Mouse (Mus musculus) hindbrain, embryonic 11.5 days (tissue): ENCODE results near the gene Ccdc146. TPM values are rescaled to one million over a fixed set of nuclear protein-coding genes. Genes with fewer than 3 reads are reported as not detected.

Experiments used
- ATAC-seq: fragments of 200-750 bp; cut with Nextera tagmentation; 2 replicates; pipeline ENCODE4 v1.8.0; 2017; ENCODE audit warnings: mild to moderate bottlenecking, moderate TSS enrichment, moderate library complexity; ENCODE audit not compliant: low FRiP score
- DNase-seq: peaks from one replicate; pipeline ENCODE4 v3.0.0-alpha.2; 2015; ENCODE audit warnings: low spot score
- H3K27ac ChIP-seq: fragments of 300-500 bp; sonication (generic); 2 replicates; pipeline ENCODE4 v1.5.1; 2014; ENCODE audit warnings: mild to moderate bottlenecking, low read depth, low read length
- H3K27me3 ChIP-seq: fragments of 300-500 bp; sonication (generic); 2 replicates; pipeline ENCODE4 v1.6.1; 2014; ENCODE audit warnings: mild to moderate bottlenecking, low read length, moderate library complexity, mixed read lengths; ENCODE audit not compliant: control insufficient read depth, insufficient read depth
- H3K36me3 ChIP-seq: fragments of 300-500 bp; sonication (generic); 2 replicates; pipeline ENCODE4 v1.6.1; 2014; ENCODE audit warnings: mild to moderate bottlenecking, low read length, moderate library complexity, mixed read lengths; ENCODE audit not compliant: control insufficient read depth, insufficient read depth
- H3K4me1 ChIP-seq: fragments of 300-500 bp; sonication (generic); replicated peaks from 2 replicates; pipeline ENCODE4 v1.6.1; 2014; ENCODE audit warnings: low read length, mixed read lengths; ENCODE audit not compliant: control insufficient read depth, insufficient read depth
- H3K4me2 ChIP-seq: fragments of 300-500 bp; sonication (generic); replicated peaks from 2 replicates; pipeline ENCODE4 v1.6.1; 2014; ENCODE audit warnings: mild to moderate bottlenecking, low read depth, low read length
- H3K4me3 ChIP-seq: fragments of 300-500 bp; sonication (generic); 2 replicates; pipeline ENCODE4 v1.5.1; 2014; ENCODE audit warnings: low read depth, low read length
- H3K9ac ChIP-seq: fragments of 300-500 bp; sonication (generic); 2 replicates; pipeline ENCODE4 v1.6.1; 2014; ENCODE audit warnings: low read depth, low read length
- H3K9me3 ChIP-seq: fragments of 300-500 bp; sonication (generic); 2 replicates; pipeline ENCODE4 v1.6.1; 2016; ENCODE audit warnings: low read length; ENCODE audit not compliant: control insufficient read depth
- WGBS: fragments of 180-500 bp; shearing (Covaris S2); extraction: QIAGEN DNeasy Blood & Tissue Kit; methylation state at CpG from one replicate; pipeline ENCODE4 v1.1.7; 2014; 5-methylcytosine and 5-hydroxymethylcytosine counted together
- polyA plus RNA-seq: library from polyadenylated mRNA; unstranded; fragments of >200 nt; fragmentation: Nextera tagmentation; extraction: Ambion mirVana; gene quantifications from 2 replicates; pipeline ENCODE4 v1.2.1, GENCODE M21; 2014

Gene Ccdc146
- polyA plus RNA-seq, 1 experiment from 2014 or later = 0.88 TPM

GRCm38 (mm10) chr5:21426666-21427065 is 2.2 kb upstream of the Ccdc146 start:
- no peak overlapping the region for H3K4me3 ChIP-seq
- DNase-seq (no peak), ATAC-seq (no peak)
- 94% methylated on average over 6 of the region's 6 CpGs for whole genome bisulfite sequencing
- no peak overlapping the region for H3K27ac ChIP-seq
- no peak overlapping the region for H3K9ac ChIP-seq
- no peaks in the 10 kb centered on the region for H3K4me1 ChIP-seq
- no peaks in the 10 kb centered on the region for H3K9me3 ChIP-seq
- no peak overlapping the region for H3K4me2 ChIP-seq
- no peaks in the 10 kb centered on the region for H3K36me3 ChIP-seq
- no peaks in the 10 kb centered on the region for H3K27me3 ChIP-seq

GRCm38 (mm10) chr5:21420609-21421008 is 3.9 kb downstream of the Ccdc146 start:
- 51% methylated on average over 1 of the region's 1 CpGs for WGBS
- Histone ChIP-seq H3K27ac (no peak overlapping the region), H3K27me3 (no peaks in the 10 kb centered on the region), H3K9ac (no peak overlapping the region), H3K36me3 (no peaks in the 10 kb centered on the region), H3K4me2 (no peak overlapping the region), H3K4me3 (no peak overlapping the region), H3K9me3 (no peaks in the 10 kb centered on the region), H3K4me1 (no peaks in the 10 kb centered on the region)
- DNase-seq (peak; percentile 19), ATAC-seq (no peak)

- H3K9me3 ChIP-seq = no peaks in the 10 kb centered on the region
- no peaks in the 10 kb centered on the region for H3K36me3 ChIP-seq
- ATAC-seq (no peak), DNase-seq (no peak)
- no peak overlapping the region for H3K4me3 ChIP-seq
- no peak overlapping the region for H3K4me2 ChIP-seq
- 79% methylated on average over 4 of the region's 4 CpGs for WGBS
- no peak overlapping the region for H3K9ac ChIP-seq
- no peak overlapping the region for H3K27ac ChIP-seq
- no peaks in the 10 kb centered on the region for H3K4me1 ChIP-seq
- no peaks in the 10 kb centered on the region for H3K27me3 ChIP-seq
Measured at GRCm38 (mm10) chr5:21418613-21419012, 5.9 kb downstream of the Ccdc146 start.

- ATAC-seq = no peak
- no peak for DNase-seq
- WGBS = 59% methylated on average over 1 of the region's 1 CpGs
Measured at GRCm38 (mm10) chr5:21414116-21414820, 10.2 kb downstream of the Ccdc146 start.

GRCm38 (mm10) chr5:21413322-21413721 is 11.2 kb downstream of the Ccdc146 start:
- Histone ChIP-seq H3K9me3 (no peaks in the 10 kb centered on the region), H3K4me3 (no peak overlapping the region), H3K4me1 (no peaks in the 10 kb centered on the region), H3K36me3 (no peaks in the 10 kb centered on the region), H3K9ac (no peak overlapping the region), H3K27me3 (no peaks in the 10 kb centered on the region), H3K27ac (no peak overlapping the region), H3K4me2 (no peak overlapping the region)
- 90% methylated on average over 3 of the region's 3 CpGs for WGBS
- DNase-seq = no peak
- no peak for ATAC-seq

More at GRCm38 (mm10) chr5:21414116-21414820, 10.2 kb downstream of the Ccdc146 start:
- Histone ChIP-seq H3K36me3 (no peaks in the 10 kb centered on the region), H3K27me3 (no peaks in the 10 kb centered on the region), H3K4me2 (no peak overlapping the region), H3K9me3 (no peaks in the 10 kb centered on the region), H3K27ac (no peak overlapping the region), H3K4me1 (no peaks in the 10 kb centered on the region), H3K4me3 (no peak overlapping the region), H3K9ac (no peak overlapping the region)

GRCm38 (mm10) chr5:21412056-21412455 is 12.4 kb downstream of the Ccdc146 start:
- Histone ChIP-seq H3K36me3 (no peaks in the 10 kb centered on the region), H3K27ac (no peak overlapping the region), H3K9ac (no peak overlapping the region), H3K4me1 (no peaks in the 10 kb centered on the region), H3K4me2 (no peak overlapping the region), H3K27me3 (no peaks in the 10 kb centered on the region), H3K9me3 (no peaks in the 10 kb centered on the region), H3K4me3 (no peak overlapping the region)
- ATAC-seq = no peak
- 73% methylated on average over 5 of the region's 5 CpGs for WGBS
- DNase-seq = no peak

GRCm38 (mm10) chr5:21411261-21411666 is 13.2 kb downstream of the Ccdc146 start:
- no peaks in the 10 kb centered on the region for H3K36me3 ChIP-seq
- no peaks in the 10 kb centered on the region for H3K27me3 ChIP-seq
- no peaks in the 10 kb centered on the region for H3K4me1 ChIP-seq
- no peaks in the 10 kb centered on the region for H3K9me3 ChIP-seq
- WGBS = 87% methylated on average over 5 of the region's 5 CpGs
- DNase-seq (no peak), ATAC-seq (no peak)
- no peak overlapping the region for H3K4me2 ChIP-seq
- no peak overlapping the region for H3K9ac ChIP-seq
- no peak overlapping the region for H3K4me3 ChIP-seq
- no peak overlapping the region for H3K27ac ChIP-seq

- DNase-seq = no peak
Measured at GRCm38 (mm10) chr5:21395205-21395840, 29.2 kb downstream of the Ccdc146 start.

GRCm38 (mm10) chr5:21394562-21394961 is 29.9 kb downstream of the Ccdc146 start:
- no peaks in the 10 kb centered on the region for H3K9me3 ChIP-seq
- no peak overlapping the region for H3K27ac ChIP-seq
- H3K36me3 ChIP-seq = no peaks in the 10 kb centered on the region
- no peak for DNase-seq
- no peak for ATAC-seq
- WGBS = 77% methylated on average over 2 of the region's 2 CpGs
- no peaks in the 10 kb centered on the region for H3K4me1 ChIP-seq
- no peak overlapping the region for H3K4me2 ChIP-seq
- H3K27me3 ChIP-seq = no peaks in the 10 kb centered on the region
- no peak overlapping the region for H3K9ac ChIP-seq
- no peak overlapping the region for H3K4me3 ChIP-seq

More at GRCm38 (mm10) chr5:21395205-21395840, 29.2 kb downstream of the Ccdc146 start:
- 60% methylated on average over 7 of the region's 7 CpGs for WGBS
- Histone ChIP-seq H3K36me3 (no peaks in the 10 kb centered on the region), H3K4me1 (no peaks in the 10 kb centered on the region), H3K9me3 (no peaks in the 10 kb centered on the region), H3K4me2 (no peak overlapping the region), H3K27me3 (no peaks in the 10 kb centered on the region), H3K9ac (no peak overlapping the region), H3K4me3 (no peak overlapping the region), H3K27ac (no peak overlapping the region)
- no peak for ATAC-seq
